Mouse (Mus musculus) G1E (cell line): ENCODE measurements at regions not wholly inside any gene's neighbourhood (a gene's known extent, or its start where the extent isn't known, plus 50 kb on each side); places are given as distances from the start of the nearest gene placed in this dataset.

Experiments used
- CTCF ChIP-seq: IDR thresholded peaks from 2 replicates; pipeline ENCODE4 v1.5.1; 2012; ENCODE audit warnings: low read depth, low read length, inconsistent platforms, mixed read lengths
- GATA1 ChIP-seq: IDR thresholded peaks from 2 replicates; pipeline ENCODE4 v1.6.1; 2012; ENCODE audit warnings: borderline replicate concordance, low read length, inconsistent platforms, mixed read lengths
- TAL1 ChIP-seq: conservative IDR thresholded peaks from 2 replicates; pipeline ENCODE4 v1.6.1; 2012; ENCODE audit warnings: low read depth, low read length, inconsistent platforms, mixed read lengths

DNA sequence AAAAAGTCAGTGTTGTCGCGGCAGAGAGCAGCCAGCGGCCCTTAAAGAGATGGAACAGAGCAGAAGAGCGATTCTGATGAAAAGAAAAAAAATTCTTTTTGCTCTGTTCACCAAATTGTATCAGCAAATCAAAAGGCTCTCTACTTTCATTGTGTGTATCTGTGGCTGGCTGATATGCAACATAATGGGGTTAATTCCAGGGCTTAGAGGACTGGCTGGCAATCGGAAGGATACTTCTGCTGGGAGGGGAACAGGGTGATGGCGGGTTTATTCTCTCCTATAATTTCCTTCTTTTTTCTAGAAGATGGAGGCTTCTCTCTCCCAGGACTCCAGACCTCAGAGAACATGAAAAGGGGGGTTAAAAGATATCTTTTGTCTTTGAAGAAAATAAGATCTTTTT lies 79.4 kb upstream of the Nxpe4 start:
- TF ChIP-seq CTCF (no peak), GATA1 (no peak), TAL1 (no peak)
